Mouse (Mus musculus): ENCODE measurements around the gene Tanc2.

GRCm38 (mm10) chr11:105934816-105935215 is 345.0 kb downstream of the Tanc2 start:
- TF ChIP-seq EP300 (IDR thresholded peaks at IDR 0.05; ENCODE audit: insufficient read depth, low read depth, low read length) (no peak), CTCF (IDR thresholded peaks at IDR 0.05; ENCODE audit: low read depth, low read length) (no peak), POLR2A (IDR thresholded peaks at IDR 0.05; ENCODE audit: insufficient read depth, low read length) (no peak)

All from ES-Bruce4 (cell line).